Mouse (Mus musculus) lung, adult 2 months (tissue): ENCODE measurements around the gene Cygb.

Source experiments
- CTCF ChIP-seq: fragments of 200-500 bp; IDR thresholded peaks from 2 replicates; pipeline ENCODE4 v1.5.1; 2011; ENCODE audit warnings: mild to moderate bottlenecking, low read length, control low read depth; ENCODE audit not compliant: insufficient read depth
- POLR2A ChIP-seq: fragments of 200-500 bp; IDR thresholded peaks from 2 replicates; pipeline ENCODE4 v1.6.1; 2011; ENCODE audit warnings: low read depth, mild to moderate bottlenecking, control low read depth, low read length, borderline replicate concordance; ENCODE audit errors: extremely low read depth

- no peak for TF ChIP-seq CTCF
- TF ChIP-seq POLR2A, result no peak
These were observed 28.5 kb upstream of the Cygb start for GRCm38 (mm10) chr11:116682501-116683144.
